9 mouse cellular contexts compared by ENCODE assay signal in genomic region chr3:145681348-145681935, GRCm38 (mm10). TPM values are rescaled to one million over a fixed set of nuclear protein-coding genes. Genes with fewer than 3 reads are reported as not detected.
DNase-seq lines count a peak whose midpoint lies in the region.
"Had no signal": no experiment of that assay in that cellular context is flagged by ENCODE, and none has a peak within 500 bp of the region (broad histone marks: within the 10 kb centered on the region; RNA-seq: fewer than 3 reads in every experiment).

No protein-coding gene starts in this region.

- no peaks in the 10 kb centered on the region for H3K27me3 ChIP-seq in heart, embryonic 10.5 days (ENCODE audit: insufficient read depth, poor library complexity, severe bottlenecking)

- peaks cover 14% of the 10 kb centered on the region; the same call in 1 of the 2 replicates for H3K36me3 ChIP-seq in heart, embryonic 10.5 days

- WGBS in heart, embryonic 10.5 days = 70% methylated on average over 10 of the region's 10 CpGs

- DNase-seq in kidney, adult 11 months = peak; percentile 66
- DNase-seq in kidney, postnatal 4 days = no peak
- DNase-seq in cerebellum, adult 11-12 months = peak; percentile 48
- DNase-seq in heart, embryonic 10.5 days (ENCODE audit: low spot score) = peak; percentile 54
- DNase-seq in left cerebral cortex, adult 18-20 months (ENCODE audit: low spot score in 2 of 2) = peak; percentile 12 to 21
- no peak for DNase-seq in embryo, embryonic 10.5 days (ENCODE audit: low spot score)
- DNase-seq in lung, postnatal 14 days = no peak
- no peak for DNase-seq in testis, postnatal 10 days (ENCODE audit: low spot score)

- no peaks in the 10 kb centered on the region for H3K9me3 ChIP-seq in heart, embryonic 10.5 days

- peak overlapping the region; percentile 26; the same call in 1 of the 2 replicates for H3K27ac ChIP-seq in heart, embryonic 10.5 days

- no peak overlapping the region for H3K4me3 ChIP-seq in heart, embryonic 10.5 days

- H3K4me1 ChIP-seq in heart, embryonic 10.5 days = peaks cover 20% of the 10 kb centered on the region

RNA-seq across cellular contexts. Expression of gene Ccn1, which starts 31.7 kb away (rescaled TPM):
- 78.7 and 82.7 TPM in 2 replicates for polyA plus RNA-seq in heart, embryonic 10.5 days (2016; fragmentation: Nextera tagmentation; extraction: Ambion mirVana)
- total RNA-seq in left cerebral cortex, adult 18-20 months (2021) = 1 to 10 TPM; 5.3 to 8.6 TPM
- total RNA-seq: MEL had no signal

Comparison
In these comparisons a context has a peak if more than half of its experiments do, and no peak if none do; other contexts are left out.
1. DNase-seq: peak in kidney, adult 11 months (single experiment), cerebellum, adult 11-12 months (single experiment), heart, embryonic 10.5 days (single experiment) and left cerebral cortex, adult 18-20 months (2 of 2); none in kidney, postnatal 4 days (0 of 2), embryo, embryonic 10.5 days (single experiment), lung, postnatal 14 days (single experiment) and testis, postnatal 10 days (single experiment).